In genomic region chr3:108444029-108444428, GRCm38 (mm10) we compare ENCODE assay signal across 8 mouse cellular contexts. TPM values are rescaled to one million over a fixed set of nuclear protein-coding genes. Genes with fewer than 3 reads are reported as not detected.
DNase-seq lines count a peak whose midpoint lies in the region; ATAC-seq and TF ChIP-seq lines count a peak whose summit lies in the region.

No protein-coding gene starts in this region.

- TF ChIP-seq CTCF in E14TG2a.4 (conservative IDR thresholded peaks at IDR 0.05; ENCODE audit: low read length) = no peak

- peak overlapping the region; percentile 82 for H3K4me2 ChIP-seq in heart, embryonic 15.5 days

- no peaks in the 10 kb centered on the region for H3K27me3 ChIP-seq in E14TG2a.4 (ENCODE audit: insufficient read depth, low read length)
- H3K27me3 ChIP-seq in heart, embryonic 15.5 days = no peaks in the 10 kb centered on the region
- no peaks in the 10 kb centered on the region for H3K27me3 ChIP-seq in splenic B cell, adult 2 months (ENCODE audit: control insufficient read depth, insufficient read depth, low read length, poor library complexity, severe bottlenecking)

- 13% methylated on average over 8 of the region's 8 CpGs for WGBS in heart, embryonic 15.5 days

- peaks cover 43% of the 10 kb centered on the region for H3K36me3 ChIP-seq in E14TG2a.4 (ENCODE audit: insufficient read depth, low read length)
- peaks cover 5% of the 10 kb centered on the region; the same call in 1 of the 2 replicates for H3K36me3 ChIP-seq in heart, embryonic 15.5 days
- no peaks in the 10 kb centered on the region for H3K36me3 ChIP-seq in splenic B cell, adult 2 months (ENCODE audit: control insufficient read depth, insufficient read depth, low read length, poor library complexity, severe bottlenecking)

- no peak for ATAC-seq in heart, embryonic 15.5 days (replicated peaks; ENCODE audit: insufficient number of reproducible peaks, insufficient read depth, low FRiP score, low read depth)
- ATAC-seq in megakaryocyte progenitor cell, adult 5-6 weeks (replicated peaks; ENCODE audit: poor library complexity) = peak; percentile 73

- peak overlapping the region; percentile 71 for H3K9ac ChIP-seq in heart, embryonic 15.5 days

- peak; percentile 35 to 38 for DNase-seq in adrenal gland, adult 18-20 months (ENCODE audit: low spot score in 2 of 2)
- DNase-seq in adrenal gland, postnatal 4 days (ENCODE audit: low spot score in 2 of 2) = no peak
- peak; percentile 22 to 53 for DNase-seq in cerebellum, postnatal 25 days
- DNase-seq in kidney, postnatal 4 days = peak; percentile 35 to 54
- DNase-seq in splenic B cell, adult 2 months (ENCODE audit: low read depth, low spot score) = peak; percentile 81

- H3K4me1 ChIP-seq in E14TG2a.4 (replicated peaks; ENCODE audit: low read depth, low read length) = peaks cover 68% of the 10 kb centered on the region
- peaks cover 20% of the 10 kb centered on the region for H3K4me1 ChIP-seq in heart, embryonic 15.5 days (replicated peaks)

- H3K4me3 ChIP-seq in E14TG2a.4 (replicated peaks; ENCODE audit: low read length) = peak overlapping the region; percentile 93
- H3K4me3 ChIP-seq in heart, embryonic 15.5 days = peak overlapping the region; percentile 78

- 0 out of 2 replicates have a peak, but pooled peaks cover 2% of the 10 kb centered on the region for H3K9me3 ChIP-seq in E14TG2a.4 (ENCODE audit: low read length)
- no peaks in the 10 kb centered on the region for H3K9me3 ChIP-seq in heart, embryonic 15.5 days (replicated peaks)

- H3K27ac ChIP-seq in heart, embryonic 15.5 days = peak overlapping the region; percentile 85

RNA-seq across cellular contexts. Expression of gene Sars, which starts 1.0 kb away (rescaled TPM):
- total RNA-seq in adrenal gland, adult 18-20 months (2021) = 100 to 1,000 TPM; 168 to 202 TPM
- total RNA-seq in adrenal gland, postnatal 4 days (2021) = 100 to 1,000 TPM; 163 to 171 TPM
- polyA plus RNA-seq in heart, embryonic 15.5 days (2015; fragmentation: Nextera tagmentation; extraction: Ambion mirVana) = 79.7 and 80.9 TPM in 2 replicates
- total RNA-seq in megakaryocyte progenitor cell, adult 5-6 weeks (2015) = 19.0 and 26.5 TPM in 2 replicates
- total RNA-seq in megakaryocyte progenitor cell, adult 5-6 weeks (2017) = 249 and 357 TPM in 2 replicates

RNA-seq across cellular contexts. Expression of gene Celsr2, which starts 28.7 kb away (rescaled TPM):
- total RNA-seq in adrenal gland, adult 18-20 months (2021) = 1 to 10 TPM; 4.4 to 7.0 TPM
- total RNA-seq in adrenal gland, postnatal 4 days (2021) = 10 to 100 TPM; 15.3 to 25.8 TPM
- 2.4 and 3.6 TPM in 2 replicates for polyA plus RNA-seq in heart, embryonic 15.5 days (2015; fragmentation: Nextera tagmentation; extraction: Ambion mirVana)
- total RNA-seq in megakaryocyte progenitor cell, adult 5-6 weeks (2015) = 1.1 and 1.6 TPM in 2 replicates
- 0.20 and 0.42 TPM in 2 replicates for total RNA-seq in megakaryocyte progenitor cell, adult 5-6 weeks (2017)

Comparison
In these comparisons a context has a peak if more than half of its experiments do, and no peak if none do; other contexts are left out.
1. DNase-seq: peak in adrenal gland, adult 18-20 months (2 of 2), cerebellum, postnatal 25 days (2 of 2), kidney, postnatal 4 days (2 of 2) and splenic B cell, adult 2 months (single experiment); none in adrenal gland, postnatal 4 days (0 of 2).